8 mouse cellular contexts compared by ENCODE assay signal in genomic region chr16:65664787-65665186, GRCm38 (mm10).
A peak's percentile ranks its signal among the peaks of the same experiment; 100 is the strongest.
DNase-seq lines count a peak whose midpoint lies in the region; ATAC-seq lines count a peak whose summit lies in the region.

No protein-coding gene starts in this region.

- ATAC-seq in intestine, embryonic 15.5 days: peak; percentile 51; the same call in 1 of the 2 replicates
- no peak for ATAC-seq in intestine, embryonic 16.5 days

- peak; percentile 7 for DNase-seq in MN1 (ENCODE audit: low spot score)
- DNase-seq in embryo, embryonic 11 days: peak; percentile 38
- peak; percentile 31 for DNase-seq in kidney, adult 18-20 months
- DNase-seq in lung, postnatal 10 days: peak; percentile 16
- DNase-seq in testis, postnatal 14 days (ENCODE audit: low spot score): peak; percentile 10
- DNase-seq in Muller cell, postnatal 12 days (ENCODE audit: inconsistent ontology term): no peak

- no peak overlapping the region for H3K4me3 ChIP-seq in intestine, embryonic 15.5 days (replicated peaks)
- H3K4me3 ChIP-seq in intestine, embryonic 16.5 days (ENCODE audit: low read length): no peak overlapping the region

- H3K27ac ChIP-seq in intestine, embryonic 15.5 days: no peak overlapping the region
- H3K27ac ChIP-seq in intestine, embryonic 16.5 days (ENCODE audit: low read length): no peak overlapping the region

- H3K9ac ChIP-seq in intestine, embryonic 15.5 days: no peak overlapping the region
- no peak overlapping the region for H3K9ac ChIP-seq in intestine, embryonic 16.5 days (ENCODE audit: low read depth, low read length)

- no peak overlapping the region for H3K4me2 ChIP-seq in intestine, embryonic 15.5 days (replicated peaks)
- H3K4me2 ChIP-seq in intestine, embryonic 16.5 days (ENCODE audit: low read depth, low read length): no peak overlapping the region

- H3K27me3 ChIP-seq in intestine, embryonic 15.5 days (replicated peaks): no peaks in the 10 kb centered on the region
- no peaks in the 10 kb centered on the region for H3K27me3 ChIP-seq in intestine, embryonic 16.5 days (replicated peaks; ENCODE audit: control insufficient read depth, insufficient read depth, low read length)

- 80% methylated on average over 3 of the region's 3 CpGs for WGBS in intestine, embryonic 15.5 days
- WGBS in intestine, embryonic 16.5 days: 71% methylated on average over 3 of the region's 3 CpGs

- H3K4me1 ChIP-seq in intestine, embryonic 15.5 days (replicated peaks): no peaks in the 10 kb centered on the region
- H3K4me1 ChIP-seq in intestine, embryonic 16.5 days (ENCODE audit: control insufficient read depth, insufficient read depth, low read length): no peaks in the 10 kb centered on the region

- no peaks in the 10 kb centered on the region for H3K9me3 ChIP-seq in intestine, embryonic 15.5 days
- no peaks in the 10 kb centered on the region for H3K9me3 ChIP-seq in intestine, embryonic 16.5 days (ENCODE audit: control insufficient read depth, low read length)

- no peaks in the 10 kb centered on the region for H3K36me3 ChIP-seq in intestine, embryonic 15.5 days
- no peaks in the 10 kb centered on the region for H3K36me3 ChIP-seq in intestine, embryonic 16.5 days (ENCODE audit: control insufficient read depth, insufficient read depth, low read length)
